Mouse (Mus musculus) splenic B cell, adult 2 months (primary cell): ENCODE data around the gene Lhx1.
A peak's percentile ranks its signal among the peaks of the same experiment; 100 is the strongest.

ENCODE experiments used
- DNase-seq: peaks from one replicate; pipeline ENCODE4 v3.0.0-alpha.2; 2011; ENCODE audit warnings: low read depth, low spot score
- H3K27me3 ChIP-seq: 2 replicates; pipeline ENCODE4 v1.6.1; 2012; ENCODE audit warnings: mild to moderate bottlenecking, low read length, moderate library complexity, mixed read lengths; ENCODE audit not compliant: control insufficient read depth, poor library complexity, insufficient read depth, severe bottlenecking
- H3K36me3 ChIP-seq: 2 replicates; pipeline ENCODE4 v1.6.1; 2012; ENCODE audit warnings: mild to moderate bottlenecking, low read length, moderate library complexity, mixed read lengths; ENCODE audit not compliant: control insufficient read depth, poor library complexity, insufficient read depth, severe bottlenecking

Lhx1 gene

GRCm38 (mm10) chr11:84520269-84521070, 4.9 kb downstream of the Lhx1 start:
- H3K27me3 ChIP-seq = peaks cover 8% of the 10 kb centered on the region
- H3K36me3 ChIP-seq = no peaks in the 10 kb centered on the region
- DNase-seq = no peak

GRCm38 (mm10) chr11:84519576-84520268, 5.6 kb downstream of the Lhx1 start:
- no peak for DNase-seq
- peaks cover 8% of the 10 kb centered on the region for H3K27me3 ChIP-seq
- no peaks in the 10 kb centered on the region for H3K36me3 ChIP-seq

GRCm38 (mm10) chr11:84519036-84519435, 6.3 kb downstream of the Lhx1 start:
- no peak for DNase-seq
- Histone ChIP-seq H3K27me3 (peaks cover 8% of the 10 kb centered on the region), H3K36me3 (no peaks in the 10 kb centered on the region)

GRCm38 (mm10) chr11:84518261-84518660, 7.1 kb downstream of the Lhx1 start:
- no peaks in the 10 kb centered on the region for H3K36me3 ChIP-seq

DNA sequence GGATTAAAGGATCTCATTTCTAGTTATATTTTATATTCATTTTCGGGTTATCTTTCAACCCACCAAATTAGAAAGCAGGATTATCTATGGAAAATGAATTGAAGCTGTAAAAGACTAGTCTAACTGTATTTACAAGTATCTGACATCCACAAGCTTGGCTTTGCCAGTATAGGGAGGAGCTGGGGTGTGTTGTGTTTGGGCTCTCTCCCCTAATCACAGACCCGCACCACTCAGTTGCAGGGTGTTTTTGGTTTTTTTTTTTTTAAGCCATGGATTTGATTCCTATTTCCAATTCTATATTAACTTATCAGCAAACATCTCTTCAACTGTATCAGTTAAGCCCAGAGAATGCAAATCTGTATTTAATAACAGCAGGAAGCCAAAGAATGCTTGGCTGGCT, 7.9 kb downstream of the Lhx1 start:
- Histone ChIP-seq H3K36me3 (no peaks in the 10 kb centered on the region), H3K27me3 (peaks cover 7% of the 10 kb centered on the region; the same call in 1 of the 2 replicates)
- DNase-seq = no peak

More at GRCm38 (mm10) chr11:84518261-84518660, 7.1 kb downstream of the Lhx1 start:
- peaks cover 8% of the 10 kb centered on the region for H3K27me3 ChIP-seq
- DNase-seq = no peak

GRCm38 (mm10) chr11:84516501-84517240, 8.7 kb downstream of the Lhx1 start:
- Histone ChIP-seq H3K36me3 (no peaks in the 10 kb centered on the region), H3K27me3 (peaks cover 7% of the 10 kb centered on the region; the same call in 1 of the 2 replicates)
- no peak for DNase-seq

GRCm38 (mm10) chr11:84513171-84514116, 11.9 kb downstream of the Lhx1 start, which contains the start of gene Aatf:
Gene Aatf, minus strand, starts transcription at chr11:84513522.
- Histone ChIP-seq H3K27me3 (0 out of 2 replicates have a peak, but pooled peaks cover 4% of the 10 kb centered on the region), H3K36me3 (peaks cover 10% of the 10 kb centered on the region)
- peak; percentile 98 for DNase-seq

DNA sequence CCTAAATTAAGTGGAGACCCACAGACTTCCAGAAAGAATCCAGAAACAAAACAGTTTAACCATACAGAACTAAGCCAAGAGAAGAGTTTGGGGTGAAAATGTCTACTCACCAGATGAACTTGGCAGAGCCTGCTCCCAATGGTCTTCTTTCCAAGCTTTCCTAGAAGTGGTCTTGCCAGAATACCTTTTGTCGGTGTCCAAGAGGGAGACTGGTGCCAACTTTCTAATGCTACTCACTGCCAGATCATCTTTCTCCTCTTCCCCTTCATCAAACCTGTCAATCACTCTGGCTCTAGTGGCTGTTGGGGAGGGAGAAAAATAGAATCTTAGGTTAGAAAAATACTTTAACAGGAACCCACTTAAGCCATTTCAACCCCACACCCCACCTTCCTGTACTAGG, 13.3 kb downstream of the Lhx1 start:
- Histone ChIP-seq H3K27me3 (0 out of 2 replicates have a peak, but pooled peaks cover 4% of the 10 kb centered on the region), H3K36me3 (peaks cover 12% of the 10 kb centered on the region)
- no peak for DNase-seq

DNA sequence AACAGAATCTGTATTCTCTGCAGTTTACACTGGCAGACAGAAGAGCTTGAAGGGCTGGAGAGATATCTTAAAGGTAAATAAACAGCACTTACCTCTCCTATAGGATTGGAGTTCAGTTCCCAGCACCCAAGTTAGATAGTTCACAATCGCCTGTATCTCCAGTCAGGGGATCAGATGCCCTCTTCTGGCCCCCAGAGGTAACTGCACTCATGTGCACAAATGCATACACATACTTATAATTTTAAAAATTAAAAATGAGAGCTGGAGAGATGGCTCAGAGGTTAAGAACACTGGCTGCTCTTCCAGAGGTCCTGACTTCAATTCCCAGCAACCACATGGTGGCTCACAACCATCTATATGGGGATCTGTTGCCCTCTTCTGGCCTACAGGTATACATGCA, 21.0 kb downstream of the Lhx1 start:
- DNase-seq = no peak
- H3K27me3 ChIP-seq = no peaks in the 10 kb centered on the region
- peaks cover 10% of the 10 kb centered on the region for H3K36me3 ChIP-seq

GRCm38 (mm10) chr11:84497944-84498343, 27.4 kb downstream of the Lhx1 start:
- no peaks in the 10 kb centered on the region for H3K27me3 ChIP-seq
- no peak for DNase-seq
- peaks cover 3% of the 10 kb centered on the region for H3K36me3 ChIP-seq

GRCm38 (mm10) chr11:84496901-84497300, 28.4 kb downstream of the Lhx1 start:
- Histone ChIP-seq H3K36me3 (peaks cover 3% of the 10 kb centered on the region), H3K27me3 (no peaks in the 10 kb centered on the region)
- DNase-seq = no peak

GRCm38 (mm10) chr11:84495774-84496173, 29.6 kb downstream of the Lhx1 start:
- no peaks in the 10 kb centered on the region for H3K27me3 ChIP-seq
- DNase-seq = no peak
- peaks cover 5% of the 10 kb centered on the region for H3K36me3 ChIP-seq

DNA sequence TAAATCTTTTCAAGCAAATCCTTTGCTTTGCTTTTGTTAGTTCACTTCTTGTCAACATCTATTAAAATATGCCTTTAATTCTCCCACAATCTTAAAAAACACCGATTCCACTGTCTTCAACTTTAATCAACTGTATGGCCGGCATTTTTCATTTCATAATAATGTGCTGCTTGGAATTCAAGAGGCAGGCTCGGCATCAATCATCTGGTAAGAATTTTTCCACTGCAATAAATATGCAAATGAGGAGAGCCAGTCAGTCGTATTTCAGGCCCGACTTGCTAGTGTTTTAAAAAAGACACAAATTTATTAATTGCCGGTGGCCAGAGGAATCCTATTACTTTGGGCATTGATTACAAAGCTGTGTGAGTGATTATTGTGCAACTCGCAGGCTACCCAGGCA, 43.7 kb downstream of the Lhx1 start:
- Histone ChIP-seq H3K36me3 (no peaks in the 10 kb centered on the region), H3K27me3 (no peaks in the 10 kb centered on the region)
- no peak for DNase-seq

DNA sequence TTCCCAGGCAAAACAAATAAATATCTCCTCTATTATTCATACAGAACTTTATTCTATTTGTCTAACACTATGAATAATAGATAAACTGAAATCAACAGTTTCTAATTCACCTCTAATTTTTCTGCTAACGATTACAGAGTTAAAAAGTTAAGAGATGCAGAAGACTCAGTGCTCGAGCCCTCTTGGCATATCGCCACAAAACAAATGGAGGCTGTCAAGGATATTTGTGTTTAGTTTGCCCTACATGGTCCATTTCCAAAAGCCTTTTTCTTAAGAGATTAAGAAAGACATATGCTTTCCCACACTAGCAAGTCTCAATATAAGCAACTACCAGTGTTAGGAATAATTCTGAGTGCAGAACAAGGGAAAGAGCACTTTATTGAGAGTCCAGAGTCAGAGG, 44.9 kb downstream of the Lhx1 start:
- H3K27me3 ChIP-seq = no peaks in the 10 kb centered on the region
- H3K36me3 ChIP-seq = no peaks in the 10 kb centered on the region
- no peak for DNase-seq
